Mouse (Mus musculus) kidney, adult 18-20 months (tissue): ENCODE data around the gene Adal.
"Not testable (repeated sequence)": the region's sequence is repeated elsewhere in the genome, so short reads cannot be mapped to it uniquely, and the experiment has no call there.

Experiments
- DNase-seq: peaks from one replicate; pipeline ENCODE4 v3.0.0; 2021

Adal gene

DNA sequence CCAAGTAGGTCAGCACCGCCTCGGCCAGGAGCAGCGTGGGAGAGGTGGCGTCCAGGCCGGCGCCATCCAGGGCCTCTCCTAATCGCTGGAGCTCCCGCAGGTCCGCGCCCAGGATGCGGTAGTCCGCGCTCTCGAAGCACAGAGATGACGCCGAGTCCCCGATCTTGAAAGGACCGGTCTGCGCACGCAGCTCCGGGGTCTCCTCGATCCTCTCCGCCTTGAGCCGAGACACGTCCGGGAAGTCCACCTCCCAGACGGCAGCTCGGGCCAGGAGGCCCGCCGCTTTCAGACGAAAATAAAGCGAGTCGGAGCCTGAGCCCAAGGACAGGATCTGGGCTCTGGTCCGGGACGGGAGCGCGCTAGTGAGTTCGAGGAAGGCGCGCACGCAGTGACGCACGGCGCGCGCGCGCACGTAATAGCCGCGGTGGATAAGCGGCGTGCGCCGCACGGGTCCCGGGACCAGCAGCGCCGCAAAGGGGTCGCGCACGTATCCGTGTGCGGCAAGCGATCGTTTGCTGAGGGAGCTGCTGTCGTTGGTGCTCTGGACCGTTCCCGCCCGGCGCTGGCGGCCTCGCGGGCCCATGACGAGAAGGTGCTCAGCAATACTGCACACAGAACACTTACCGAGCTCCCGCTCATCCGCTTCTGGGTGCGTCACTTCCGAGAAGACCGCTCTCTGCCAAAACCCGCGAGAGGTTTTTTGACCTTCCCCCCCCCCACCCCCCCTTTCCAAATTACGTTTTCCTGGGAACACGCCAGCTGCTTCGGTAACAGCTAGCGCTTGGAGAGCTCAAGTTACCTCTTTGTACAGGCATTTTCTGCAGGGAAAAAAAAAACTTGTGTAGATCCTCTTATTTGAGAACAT, at the start of gene Adal, which contains the start of gene Lcmt2:
Adal (plus strand) TSS at position 411 of the 865 bp plus-strand sequence.
Lcmt2 (minus strand) TSS at position 636 of the 865 bp plus-strand sequence.
- peak; percentile 96 for DNase-seq

DNA sequence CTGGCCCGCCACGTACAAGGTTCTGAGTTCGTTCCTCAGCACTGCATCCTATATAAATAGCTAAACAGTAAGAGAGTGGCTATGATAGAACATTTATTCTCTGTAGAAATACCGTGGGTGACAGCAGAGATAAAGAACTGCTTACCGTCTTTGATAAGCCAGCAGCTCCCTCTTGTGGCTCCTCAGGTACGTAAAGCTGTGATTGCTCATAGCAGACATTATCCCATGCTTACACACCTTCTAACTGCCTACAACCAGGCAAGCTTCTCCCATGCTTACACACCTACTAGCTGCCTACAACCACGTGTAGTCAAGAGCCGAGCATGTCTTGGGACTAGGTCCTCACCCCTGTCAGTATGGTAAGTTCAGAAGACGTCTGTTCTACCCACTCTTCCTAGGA, 38.2 kb upstream of the Adal start:
- peak; percentile 73 for DNase-seq

- no peak for DNase-seq
These were observed 34.3 kb upstream of the Adal start for GRCm38 (mm10) chr2:121105940-121106339.

DNA sequence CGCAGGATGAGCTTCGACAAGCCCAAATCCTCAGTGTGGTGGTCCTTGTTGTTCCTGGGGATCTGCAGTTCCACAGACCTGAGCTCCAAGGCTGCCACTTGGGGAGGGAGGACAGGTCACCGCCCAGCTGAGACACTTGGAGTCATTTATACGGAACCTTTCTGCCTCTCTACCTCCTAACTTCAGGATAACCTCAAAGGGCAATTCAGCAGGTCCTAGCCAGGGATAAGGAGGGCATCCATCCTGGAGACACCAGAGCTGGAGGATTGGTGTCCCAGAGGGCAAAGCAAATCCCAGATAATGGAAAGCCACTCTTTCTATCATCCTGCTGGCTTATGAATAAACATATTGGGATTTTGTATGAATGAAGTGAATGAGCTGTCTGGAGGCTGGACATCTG, 30.5 kb upstream of the Adal start, which contains the start of gene Tgm7:
Tgm7 (minus strand) TSS at position 101 of the 400 bp plus-strand sequence.
- no peak for DNase-seq

DNA sequence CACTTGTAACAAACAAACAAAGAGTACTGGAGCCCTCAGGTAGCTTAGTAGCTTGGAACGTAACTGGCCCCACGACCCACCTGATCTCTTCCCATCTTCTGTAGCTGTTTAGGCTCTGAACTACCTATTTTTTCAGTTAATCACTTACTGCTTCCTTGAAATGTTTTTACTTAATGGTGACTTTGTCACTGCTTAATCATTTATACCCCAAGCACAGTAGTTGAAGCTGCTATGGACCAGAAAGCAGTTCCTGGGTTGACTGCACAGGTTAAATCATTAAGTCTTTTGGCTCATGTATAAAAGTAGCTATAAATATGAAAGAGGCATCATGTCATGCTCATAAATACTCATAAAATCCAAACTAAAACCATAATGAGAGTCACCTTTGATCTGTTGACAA, 24.8 kb upstream of the Adal start:
- DNase-seq = no peak

- DNase-seq = no peak
These were observed 21.0 kb upstream of the Adal start for GRCm38 (mm10) chr2:121119260-121119659.

DNA sequence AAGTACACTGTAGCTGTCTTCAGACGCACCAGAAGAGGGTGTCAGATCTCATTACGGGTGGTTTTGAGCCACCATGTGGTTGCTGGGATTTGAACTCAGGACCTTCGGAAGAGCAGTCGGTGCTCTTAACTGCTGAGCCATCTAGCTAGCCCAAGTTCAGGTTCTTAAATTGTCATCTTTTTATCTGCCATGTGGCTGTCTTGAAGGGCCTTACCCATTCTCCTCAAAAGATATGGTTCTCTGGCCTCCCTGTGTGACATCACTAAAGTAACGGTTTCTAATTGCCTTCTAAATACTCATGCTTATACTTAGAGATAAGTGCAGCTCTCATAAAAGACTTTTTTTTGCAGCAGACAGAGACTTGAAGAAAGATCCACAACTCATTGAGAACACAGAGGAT, 13.9 kb upstream of the Adal start:
- not testable (repeated sequence) for DNase-seq

- peak; percentile 12 for DNase-seq
These were observed 12.7 kb upstream of the Adal start for GRCm38 (mm10) chr2:121127536-121127935.

DNA sequence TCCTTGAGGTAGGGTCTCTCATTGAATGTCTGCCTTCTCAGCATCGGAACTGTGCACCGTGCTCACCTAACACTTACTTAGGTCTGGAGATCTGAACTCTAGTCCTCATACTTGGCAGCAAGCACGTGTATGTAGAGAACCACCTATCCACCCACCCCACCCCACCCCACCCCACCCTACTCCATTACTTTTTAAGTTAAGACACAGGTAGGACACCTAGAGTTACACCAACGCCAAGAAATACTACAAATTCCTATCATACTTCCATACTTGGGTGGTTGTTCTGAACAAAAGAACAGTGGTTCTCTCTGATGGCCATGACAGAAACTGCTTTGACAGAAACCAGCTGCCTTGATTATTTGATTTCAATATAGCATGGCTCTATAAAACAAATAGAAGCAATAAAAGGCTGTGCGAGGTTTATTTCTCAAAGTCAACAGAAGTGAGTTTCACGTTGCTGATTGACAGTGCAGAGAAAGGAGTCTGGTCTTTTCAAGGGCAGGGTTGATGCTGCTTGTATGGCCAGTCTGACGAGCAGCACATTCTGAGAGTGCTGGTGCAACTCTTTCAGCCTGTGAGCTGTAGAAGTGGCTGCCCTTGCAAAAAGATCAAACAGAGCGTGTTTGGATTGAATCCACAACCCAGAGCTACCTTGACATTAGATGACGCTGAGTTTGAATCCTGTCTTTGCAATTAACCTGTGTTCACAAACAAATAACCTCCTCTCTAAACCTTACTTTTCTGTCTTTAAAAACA, 11.2 kb upstream of the Adal start:
- DNase-seq = no peak

DNA sequence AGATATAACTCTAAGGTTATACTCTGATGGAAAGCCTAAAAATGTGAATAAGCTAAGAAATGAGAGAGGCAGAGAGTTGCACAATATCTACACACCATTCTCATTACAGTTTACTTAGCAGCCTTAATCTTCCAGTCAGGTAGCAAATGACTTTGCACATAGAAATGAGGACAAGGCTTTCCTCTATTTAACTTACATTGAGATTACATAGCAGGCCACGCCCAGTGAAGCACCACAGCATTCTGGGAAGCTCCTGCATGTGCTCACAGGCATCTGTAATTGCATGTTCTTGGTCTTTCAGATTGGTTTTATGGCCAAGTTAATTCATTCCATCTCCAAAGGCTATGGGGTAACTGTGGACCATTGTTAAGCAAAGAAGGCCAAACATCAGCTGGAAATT, 7.4 kb upstream of the Adal start:
- no peak for DNase-seq

- DNase-seq = no peak
These were observed 2.9 kb upstream of the Adal start for GRCm38 (mm10) chr2:121137371-121137770.

DNA sequence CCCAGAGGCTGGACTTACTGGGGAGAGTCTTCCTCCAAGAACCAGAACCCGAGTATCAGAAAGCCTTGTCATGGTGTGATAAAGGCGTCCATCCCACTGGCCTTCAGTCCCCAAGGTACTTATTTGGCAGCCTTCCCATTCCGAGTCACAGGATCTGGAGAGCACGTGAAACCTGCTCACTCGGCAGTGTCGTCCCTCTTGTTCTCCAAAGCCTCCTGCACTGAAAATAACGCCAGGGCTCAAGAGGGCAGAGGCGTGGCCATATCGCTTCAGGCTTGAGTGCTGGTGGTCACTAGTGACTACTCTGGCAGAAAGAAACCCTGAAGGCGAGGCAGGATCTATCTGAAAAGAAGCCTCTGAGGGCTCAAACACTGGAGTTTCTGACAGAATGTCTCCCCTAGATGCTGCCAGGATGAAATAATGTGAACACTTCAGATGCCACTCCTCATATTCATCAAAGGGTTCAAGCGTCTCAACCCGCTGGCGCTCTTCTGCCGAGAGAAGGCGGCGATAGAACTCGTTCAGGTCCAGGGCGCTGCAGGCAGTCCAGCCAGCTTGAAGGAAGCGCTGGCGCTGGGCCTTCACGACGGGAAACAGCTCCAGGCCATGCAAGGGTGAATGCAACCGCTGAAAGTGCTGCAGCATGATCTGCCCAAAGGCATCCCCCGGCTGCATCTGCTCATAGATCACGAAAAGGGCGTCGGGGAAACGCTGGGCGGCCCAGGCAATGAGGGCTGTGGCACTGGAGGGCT, 786 bp upstream of the Adal start:
- DNase-seq = peak; percentile 71

- no peak for DNase-seq
These were observed 1.2 kb downstream of the Adal start for GRCm38 (mm10) chr2:121141216-121142035.

GRCm38 (mm10) chr2:121142415-121142814, 2.2 kb downstream of the Adal start:
- DNase-seq = no peak

- no peak for DNase-seq
These were observed 9.5 kb downstream of the Adal start for GRCm38 (mm10) chr2:121149679-121150078.

GRCm38 (mm10) chr2:121153100-121153499, 12.9 kb downstream of the Adal start:
- no peak for DNase-seq

DNA sequence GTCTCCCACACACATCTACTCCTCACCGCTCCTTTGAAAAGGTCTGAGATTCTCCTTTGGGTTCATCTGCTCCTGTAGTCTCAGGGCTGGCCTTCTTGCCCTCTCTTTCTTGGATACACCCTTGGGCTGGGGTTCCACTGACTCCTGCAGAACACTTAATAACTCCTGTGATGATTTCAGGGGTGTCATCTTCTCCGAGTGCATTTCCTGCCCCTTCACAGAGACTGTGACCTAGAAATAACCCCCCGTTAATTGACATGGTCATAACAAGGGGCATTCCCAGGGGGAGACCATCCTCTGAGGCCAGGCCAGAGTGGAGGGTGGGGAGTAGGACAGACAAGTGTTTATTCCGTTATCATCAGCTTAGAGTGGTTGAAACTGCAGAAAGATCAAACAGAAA, 28.9 kb downstream of the Adal start:
- no peak for DNase-seq

DNA sequence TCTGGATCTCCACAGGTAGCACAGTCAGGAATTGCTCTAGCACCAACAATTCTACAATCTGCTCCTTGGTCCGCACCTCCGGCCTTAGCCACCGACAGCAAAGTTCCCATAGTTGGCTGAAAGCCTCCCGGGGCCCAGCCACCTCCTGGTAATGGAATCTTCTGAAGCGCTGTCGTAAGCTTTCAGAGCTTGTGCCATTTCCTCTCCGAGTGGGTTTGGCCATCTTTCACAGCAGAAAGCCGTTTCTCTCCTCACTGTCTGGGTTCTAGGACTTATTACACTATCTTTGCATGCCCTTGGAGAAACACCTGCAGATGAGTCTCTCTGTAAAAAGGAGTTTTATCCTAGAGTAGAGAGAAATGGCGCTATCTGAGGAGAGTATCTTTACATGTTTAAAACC, 29.7 kb downstream of the Adal start:
- DNase-seq = peak; percentile 52

GRCm38 (mm10) chr2:121170481-121170971, 30.3 kb downstream of the Adal start, which contains the start of gene Tubgcp4:
Gene Tubgcp4 (plus strand): TSS chr2:121170654.
- peak; percentile 79 for DNase-seq

- DNase-seq = peak; percentile 90
These were observed 30.9 kb downstream of the Adal start, which contains the start of gene Zscan29 for GRCm38 (mm10) chr2:121170980-121171742. Gene Zscan29 (minus strand): TSS chr2:121171125.
